Mouse (Mus musculus): ENCODE data around the gene Gm17581. TPM values are rescaled to one million over a fixed set of nuclear protein-coding genes. Genes with fewer than 3 reads are reported as not detected.
"Not testable (repeated sequence)": the region's sequence is repeated elsewhere in the genome, so short reads cannot be mapped to it uniquely, and the experiment has no call there.

Gene Gm17581
- total RNA-seq, 2 experiments from 2014 or later, result not detected

DNA sequence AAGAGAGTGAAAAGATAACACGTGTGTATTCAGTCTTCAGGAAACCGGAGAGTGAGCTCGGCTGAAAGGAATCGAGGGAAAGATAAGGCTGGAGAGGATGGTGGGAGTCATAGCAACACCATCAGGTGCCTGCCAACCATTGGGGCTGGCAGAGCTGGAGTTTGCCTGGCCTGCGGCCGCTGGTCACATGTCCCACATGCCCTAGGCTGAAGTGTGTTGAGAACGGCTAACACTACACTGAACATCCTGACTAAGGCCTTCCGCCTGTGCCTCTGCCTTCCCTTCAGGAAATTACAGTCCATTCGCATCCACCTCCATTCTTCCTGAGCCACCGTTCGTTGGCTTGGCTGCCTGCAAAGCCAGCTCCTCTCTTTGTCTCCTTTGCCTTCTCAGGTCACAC lies 6.5 kb upstream of the Gm17581 start:
- peak; percentile 35 to 54 for DNase-seq
- intact Hi-C loops (cut with DNase I), result no loop called here

DNA sequence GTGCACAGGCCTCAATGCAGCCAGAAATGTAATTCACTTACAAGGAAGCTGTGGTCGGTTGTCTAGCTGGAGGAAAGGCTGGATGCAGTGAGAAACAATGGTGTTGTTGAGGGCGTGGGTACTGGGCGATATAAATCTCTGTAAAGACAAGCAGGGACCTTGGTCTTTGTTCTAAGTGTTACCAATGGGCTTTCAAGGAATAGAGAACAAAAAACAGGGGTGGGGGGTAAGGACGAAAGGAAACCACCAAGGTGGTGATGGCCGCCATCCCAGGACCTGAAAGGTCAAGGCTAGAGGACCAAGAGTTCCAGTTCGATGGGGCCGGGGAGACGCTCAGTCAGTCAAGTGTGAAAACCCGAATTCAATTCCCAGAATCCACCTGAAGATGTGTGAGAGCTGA lies 2.1 kb upstream of the Gm17581 start:
- no peak for DNase-seq
- intact Hi-C loops (cut with DNase I), result no loop called here

DNA sequence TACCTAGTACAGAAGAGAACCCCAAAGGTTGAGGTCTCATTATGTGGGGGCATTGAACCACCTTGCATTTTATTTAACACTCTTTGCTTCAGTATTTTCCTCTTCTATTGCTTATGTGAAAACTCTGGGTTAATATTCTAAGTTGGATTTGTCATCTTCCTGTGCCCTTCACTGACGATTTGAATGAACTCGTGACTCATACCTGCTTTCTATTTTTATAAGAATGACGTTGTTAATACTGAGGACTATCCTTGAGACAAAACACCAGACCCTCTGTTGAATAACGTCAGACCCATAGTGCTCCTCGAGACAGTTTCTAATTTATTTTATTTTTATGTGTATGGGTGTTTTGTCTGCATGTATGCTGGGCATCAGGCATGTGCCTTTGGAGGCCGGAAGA lies 1.3 kb upstream of the Gm17581 start:
- no peak for DNase-seq
- intact Hi-C loops (cut with DNase I), result no loop called here

DNA sequence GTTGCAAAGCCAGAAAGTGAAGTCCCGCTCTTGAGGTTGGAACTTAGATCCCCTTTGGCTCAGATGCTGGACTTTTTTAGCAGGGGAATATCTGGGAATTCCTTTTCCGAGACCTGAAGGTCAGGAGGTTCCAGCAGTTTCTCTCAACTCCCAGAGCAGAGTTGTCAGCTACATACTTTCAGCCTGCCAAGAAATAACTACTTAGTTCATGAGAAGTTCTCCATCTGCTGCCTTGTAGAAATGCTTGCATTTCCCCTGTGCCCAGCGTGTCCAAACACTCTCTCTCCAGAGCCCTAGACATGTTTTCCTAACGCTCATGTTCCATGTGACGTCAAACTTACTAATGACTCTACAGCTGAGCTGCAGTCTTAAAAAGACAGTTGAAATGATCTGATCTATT lies 586 bp downstream of the Gm17581 start:
- peak; percentile 12 to 18 for DNase-seq
- intact Hi-C loops (cut with DNase I), result no loop called here

DNA sequence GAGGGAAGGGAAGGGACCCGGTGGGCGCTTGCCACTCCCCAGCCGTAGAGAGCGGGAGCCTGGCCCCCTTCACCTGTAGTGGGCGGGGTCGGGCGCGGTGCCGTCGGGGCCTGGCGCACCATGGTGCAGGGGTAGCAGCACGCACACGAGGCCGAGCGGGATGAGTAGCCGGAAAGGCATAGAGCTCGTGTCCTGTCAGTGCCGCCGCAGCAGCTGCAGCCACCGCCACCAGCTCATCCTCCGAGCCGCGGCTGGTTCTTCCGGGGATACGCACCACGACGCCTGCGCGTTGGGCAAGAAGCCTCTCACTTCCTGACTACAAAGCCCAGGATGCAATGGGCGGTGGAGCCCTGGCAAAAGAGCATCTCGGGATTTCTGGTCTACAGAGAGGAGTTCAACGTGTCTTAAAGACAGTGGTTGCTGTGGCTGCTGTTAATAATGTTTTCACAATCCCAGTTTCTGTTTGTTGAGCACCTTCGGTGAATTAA lies 6.5 kb downstream of the Gm17581 start, which contains the start of gene Edem2:
TSS of gene Edem2 (minus strand) at position 318 of the 488 bp plus-strand sequence.
- intact Hi-C loops (cut with DNase I), result no loop called here
- peak; percentile 94 to 96 for DNase-seq

DNA sequence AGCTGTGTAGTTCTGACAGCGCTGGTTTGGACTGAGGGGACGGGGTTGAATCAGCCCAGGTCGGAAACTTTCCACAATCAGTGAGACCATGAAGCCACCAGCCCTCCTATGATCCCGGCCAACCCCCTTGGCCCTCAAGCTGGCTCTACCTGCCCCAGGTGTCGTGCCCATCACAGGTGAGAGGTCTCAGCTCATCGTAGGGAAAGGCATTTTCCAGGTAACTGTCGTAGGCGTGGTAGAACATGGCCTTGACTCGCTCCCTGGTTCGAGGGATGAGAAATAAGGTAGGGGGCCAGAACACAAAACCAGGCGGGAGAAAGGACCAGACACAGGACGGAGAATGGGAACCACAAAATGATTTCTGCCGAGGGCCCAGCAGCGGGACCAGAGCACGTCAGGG lies 6.9 kb downstream of the Gm17581 start:
- DNase-seq, result no peak

DNA sequence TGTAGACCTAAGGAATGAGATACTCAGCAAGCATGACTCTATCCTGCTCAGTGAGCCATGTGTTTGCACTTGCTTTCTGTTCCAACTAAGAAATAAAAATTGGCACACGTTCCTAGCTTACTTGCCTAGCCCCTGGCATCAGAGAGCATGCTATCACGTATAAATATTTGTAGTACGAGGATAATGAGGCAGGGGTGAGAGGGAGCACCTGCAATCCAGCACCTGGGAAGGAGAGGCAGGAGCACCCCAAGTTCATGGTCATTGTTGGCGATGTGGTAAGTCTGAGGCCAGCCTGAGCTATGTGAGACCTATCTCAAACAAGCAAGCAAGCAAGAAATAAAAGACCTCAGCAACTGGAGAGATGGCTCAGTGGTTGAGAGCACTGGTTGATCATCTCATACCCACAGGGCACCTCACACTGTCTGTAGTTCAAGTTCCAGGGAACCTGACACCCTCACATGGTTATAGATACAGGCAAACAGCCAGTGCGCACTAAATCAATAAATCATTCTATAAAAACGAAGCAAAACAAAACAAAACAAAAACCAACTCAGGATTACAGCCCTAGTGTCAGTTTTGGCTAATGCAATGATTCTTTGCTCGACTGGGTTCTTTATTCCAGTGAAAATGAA lies 7.8 kb downstream of the Gm17581 start:
- intact Hi-C loops (cut with DNase I), result no loop called here
- DNase-seq, result no peak

More for the DNA sequence above, 6.9 kb downstream of the Gm17581 start:
- intact Hi-C loops (cut with DNase I), result no loop called here

DNA sequence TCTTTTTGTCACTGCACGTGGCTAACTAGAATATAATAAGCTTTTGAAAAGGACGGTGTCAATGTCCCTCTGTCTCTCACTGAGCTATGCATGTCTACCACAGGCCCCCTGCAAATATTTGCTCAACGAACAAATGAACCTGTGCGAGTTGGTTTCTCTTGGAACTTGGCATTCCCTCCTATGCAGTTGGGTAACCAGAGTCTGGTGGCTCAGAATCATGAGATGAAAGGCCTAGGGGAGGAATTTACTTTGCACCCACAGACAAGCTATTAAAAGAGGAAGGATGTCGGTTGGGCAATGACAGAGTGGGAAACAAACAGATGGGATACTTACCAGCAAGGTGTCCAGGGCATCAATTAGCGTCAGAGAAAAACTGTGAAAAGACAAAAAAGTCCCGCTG lies 9.4 kb downstream of the Gm17581 start:
- DNase-seq, result no peak
- intact Hi-C loops (cut with DNase I), result no loop called here

DNA sequence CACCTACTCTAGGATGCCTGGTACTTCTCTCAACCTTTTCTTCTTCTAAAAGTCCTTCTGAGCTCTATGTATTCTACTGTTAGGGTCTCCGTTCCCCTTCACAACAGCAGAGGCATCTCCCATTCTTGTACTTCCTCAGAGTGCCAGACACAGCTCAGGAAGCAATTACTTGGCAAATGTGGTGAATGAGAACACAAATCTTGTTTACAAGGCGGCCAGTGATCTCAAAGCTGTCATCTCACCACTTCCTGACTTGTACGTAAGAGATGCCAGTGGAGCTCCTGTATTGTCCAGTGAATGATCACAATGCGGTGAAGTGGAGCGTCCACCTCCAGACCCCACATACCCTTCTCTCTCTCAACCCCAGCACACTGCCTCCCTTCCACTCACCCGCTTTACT lies 11.1 kb downstream of the Gm17581 start:
- intact Hi-C loops (cut with DNase I), result no loop called here
- DNase-seq, result no peak

DNA sequence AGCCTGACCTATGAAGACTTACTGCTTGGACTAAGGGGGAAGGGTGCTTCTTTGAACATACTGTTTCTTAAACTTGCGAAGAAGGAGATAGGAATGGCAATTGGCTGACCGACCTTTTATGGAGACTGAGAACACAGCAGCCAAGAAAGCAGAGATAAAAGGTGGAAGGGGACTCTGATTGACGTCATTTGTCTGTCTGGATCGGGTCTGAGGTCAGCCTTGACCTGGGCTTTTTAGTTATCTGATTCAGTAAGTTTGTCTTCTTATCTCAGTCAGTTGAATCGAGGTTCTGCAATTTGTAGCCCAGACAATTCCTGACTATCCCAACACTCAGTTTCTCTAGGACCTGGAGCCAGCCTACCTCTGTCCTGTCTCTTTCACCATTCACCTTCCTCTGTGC lies 11.6 kb downstream of the Gm17581 start:
- DNase-seq, result no peak

DNA sequence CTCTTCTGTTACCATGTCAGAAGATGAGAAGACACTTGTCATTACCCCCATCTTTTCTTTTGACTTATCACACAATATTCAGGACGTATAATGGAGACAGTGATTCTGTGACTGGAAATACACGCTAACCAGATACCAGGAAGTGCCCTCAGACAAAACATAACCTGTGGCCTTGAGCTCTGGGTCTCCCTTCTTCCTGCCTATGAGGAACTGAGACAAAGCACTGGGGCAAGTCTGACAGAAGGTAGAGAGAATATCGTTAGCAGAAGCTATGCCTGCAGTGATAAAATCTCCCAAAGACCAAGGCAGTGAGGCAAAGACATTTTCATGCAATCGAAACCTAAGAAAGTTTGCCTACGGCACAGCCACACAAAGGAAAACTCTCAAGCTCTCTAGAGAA lies 15.1 kb downstream of the Gm17581 start:
- intact Hi-C loops (cut with DNase I), result no loop called here
- no peak for DNase-seq

More for the DNA sequence above, 11.6 kb downstream of the Gm17581 start:
- intact Hi-C loops (cut with DNase I), result no loop called here

DNA sequence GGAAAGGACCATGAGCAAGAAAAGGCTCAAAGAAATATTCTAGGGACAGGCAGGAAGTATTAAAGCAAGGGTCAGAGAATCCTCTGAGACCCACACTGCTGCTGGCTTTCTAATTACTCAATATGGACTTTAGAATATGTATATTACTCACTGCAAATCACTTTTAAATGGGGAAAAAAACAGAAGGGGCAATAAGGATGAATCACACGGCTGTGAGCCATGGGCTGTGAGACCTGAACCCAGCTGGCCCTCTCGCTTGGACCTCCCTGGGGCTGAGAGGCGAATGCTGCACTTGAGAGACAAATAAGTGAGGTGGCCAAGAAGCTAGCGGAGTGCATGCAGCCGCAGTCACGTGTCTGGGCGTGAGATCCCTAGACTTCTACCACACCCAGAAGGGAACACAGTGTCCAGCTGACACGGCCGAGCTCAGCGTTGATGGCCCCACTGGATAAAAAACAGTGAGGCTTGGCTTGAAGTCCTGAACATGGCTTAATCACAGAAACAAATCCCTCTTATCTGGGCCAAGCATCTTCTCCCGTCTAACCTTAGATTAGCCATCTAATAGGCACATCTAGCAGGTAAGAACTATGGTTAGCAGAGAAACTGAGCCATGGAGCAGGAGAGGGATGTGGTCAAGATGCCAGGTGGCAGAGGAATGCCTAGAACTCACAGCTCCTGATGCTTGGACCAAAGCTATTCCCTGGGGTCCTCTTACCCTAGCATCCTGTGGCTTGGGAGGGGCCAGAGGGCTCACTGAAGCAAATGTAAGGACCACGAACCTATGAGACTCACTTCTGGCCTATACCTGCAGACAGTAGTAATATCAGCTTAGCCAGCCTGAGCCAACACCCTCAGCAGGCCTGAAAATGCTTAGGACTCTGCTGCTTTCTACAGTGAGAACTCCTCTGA lies 18.3 kb downstream of the Gm17581 start:
- intact Hi-C loops (cut with DNase I), result no loop called here
- DNase-seq, result peak; percentile 9 to 13

DNA sequence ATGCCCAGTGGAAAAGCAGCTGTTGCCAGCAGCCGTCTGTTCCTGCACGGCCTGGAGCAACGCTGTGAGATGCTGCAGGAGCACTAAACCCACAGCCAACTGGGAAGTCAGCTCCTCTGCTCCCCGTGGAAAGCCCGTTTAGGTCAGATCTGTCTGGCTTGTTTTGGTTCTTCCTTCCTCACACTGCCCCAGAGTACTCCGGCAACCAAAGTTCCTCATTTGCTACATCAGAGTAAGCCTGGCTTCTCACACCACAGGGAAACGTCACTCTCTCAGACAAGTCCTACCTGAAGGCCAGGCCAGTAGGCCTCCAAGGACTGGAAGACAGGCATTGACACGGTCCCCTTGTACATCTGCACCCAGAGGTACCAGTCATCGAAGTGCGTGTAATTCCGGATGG lies 25.1 kb downstream of the Gm17581 start:
- intact Hi-C loops (cut with DNase I), result no loop called here
- no peak for DNase-seq

DNA sequence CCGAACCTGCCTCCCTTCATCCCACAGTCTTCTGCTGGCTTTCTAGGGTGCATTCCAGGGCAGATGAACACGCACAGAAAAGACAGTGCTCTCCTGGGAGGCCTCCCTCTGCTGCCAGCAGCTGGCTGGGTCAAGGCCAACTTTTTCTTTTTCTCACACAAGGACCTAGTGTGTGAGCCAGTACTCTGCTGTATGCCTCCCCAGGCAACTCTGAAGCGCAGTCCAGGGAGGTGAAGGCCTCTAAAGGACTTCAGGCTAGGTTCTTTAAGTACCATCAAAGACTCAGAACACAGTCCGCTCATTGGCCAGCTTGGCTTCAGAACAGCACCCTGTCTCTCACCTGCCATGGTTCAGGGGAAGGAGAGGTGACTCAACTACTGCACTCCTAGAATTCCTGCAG lies 28.4 kb downstream of the Gm17581 start:
- intact Hi-C loops (cut with DNase I), result no loop called here
- DNase-seq, result peak; percentile 60 to 66

DNA sequence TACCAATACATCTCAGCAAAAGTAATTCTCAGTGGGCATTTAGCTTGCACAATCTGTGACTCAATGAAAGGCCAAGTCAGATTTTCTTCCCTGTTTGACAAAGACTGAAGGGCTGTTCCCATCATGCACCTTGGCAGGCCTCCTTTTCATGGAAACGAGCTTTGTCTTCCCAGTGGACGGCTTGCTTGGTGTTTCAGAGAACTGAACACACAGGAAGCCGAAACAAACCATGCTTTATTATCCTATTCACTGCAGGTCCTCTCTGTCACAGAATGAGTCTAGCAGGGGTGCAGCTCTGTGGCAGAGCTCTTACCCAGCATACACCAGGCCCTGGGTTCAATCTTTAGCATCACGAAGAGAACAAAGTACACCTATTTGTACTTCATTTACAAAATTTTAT lies 32.0 kb downstream of the Gm17581 start:
- intact Hi-C loops (cut with DNase I), result no loop called here
- DNase-seq, result no peak

DNA sequence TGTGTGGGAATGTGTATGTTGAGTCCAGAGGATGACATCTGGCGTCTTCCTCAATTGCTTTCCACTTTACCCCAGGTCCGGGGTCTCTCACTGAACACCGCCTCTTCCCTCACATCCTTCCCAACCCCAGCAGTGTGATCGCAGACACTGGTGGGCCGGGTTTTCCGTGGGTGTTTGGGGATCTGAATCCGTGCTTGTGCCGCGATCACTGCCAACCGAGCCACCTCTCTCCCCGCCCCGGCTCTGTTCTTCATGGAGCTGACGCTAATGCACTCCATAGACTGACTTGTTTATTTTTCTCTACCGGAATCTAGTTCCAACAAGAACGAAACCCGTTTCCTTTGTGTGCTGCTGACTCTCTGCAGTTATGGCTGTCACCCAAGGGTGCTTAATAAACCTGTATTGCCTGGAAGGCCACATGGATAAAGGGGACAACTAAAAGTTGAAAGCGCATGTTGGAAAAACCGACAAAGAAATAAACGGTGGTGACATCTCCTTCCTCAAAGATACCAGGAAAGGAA lies 34.2 kb downstream of the Gm17581 start:
- intact Hi-C loops (cut with DNase I), result no loop called here
- no peak for DNase-seq

DNA sequence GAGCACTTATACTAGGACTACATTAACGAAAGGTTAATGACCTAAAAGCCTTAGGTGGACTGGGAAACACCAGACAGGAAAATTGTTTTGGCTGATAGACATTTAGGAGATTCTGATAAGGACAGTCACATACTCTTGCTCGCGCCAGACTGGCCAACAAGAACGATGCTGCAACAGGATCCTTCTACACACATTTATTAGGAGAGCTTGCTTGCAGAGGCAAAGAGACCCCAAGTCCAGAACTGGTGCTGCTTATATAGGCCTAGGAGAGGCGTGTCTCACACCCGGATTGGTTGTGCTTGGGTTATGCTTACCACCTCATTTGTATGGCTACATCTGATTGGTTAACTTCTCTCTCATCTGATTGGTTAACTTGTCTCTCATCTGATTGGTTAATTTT lies 37.2 kb downstream of the Gm17581 start:
- not testable (repeated sequence) for DNase-seq
- intact Hi-C loops (cut with DNase I), result loop anchor here (5.0 kb wide), 1 partner anchor 114 kb away; no protein-coding TSS in a partner anchor

DNA sequence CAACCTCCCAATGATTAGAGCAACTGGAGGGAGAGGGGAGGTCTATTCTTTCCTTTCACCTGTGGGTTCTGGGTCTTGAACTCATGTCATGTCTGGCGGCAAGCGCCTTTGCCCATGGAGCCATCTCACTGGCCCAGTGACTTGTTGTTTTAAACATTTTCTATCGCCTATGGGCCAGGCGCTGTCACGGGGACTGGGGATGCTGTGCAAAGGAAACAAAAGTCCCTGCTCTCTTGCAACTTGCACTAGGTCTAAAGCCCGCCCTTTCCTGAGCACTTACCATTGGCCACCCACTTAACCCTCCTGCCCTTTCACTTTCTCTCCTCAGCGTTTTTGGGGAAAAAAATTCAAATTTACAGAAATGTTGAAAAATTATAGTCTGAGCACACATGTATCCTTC lies 38.8 kb downstream of the Gm17581 start:
- DNase-seq, result no peak
- intact Hi-C loops (cut with DNase I), result loop anchor here (1.0 to 5.0 kb wide), 2 partner anchors 68 to 115 kb away; no protein-coding TSS in a partner anchor

DNA sequence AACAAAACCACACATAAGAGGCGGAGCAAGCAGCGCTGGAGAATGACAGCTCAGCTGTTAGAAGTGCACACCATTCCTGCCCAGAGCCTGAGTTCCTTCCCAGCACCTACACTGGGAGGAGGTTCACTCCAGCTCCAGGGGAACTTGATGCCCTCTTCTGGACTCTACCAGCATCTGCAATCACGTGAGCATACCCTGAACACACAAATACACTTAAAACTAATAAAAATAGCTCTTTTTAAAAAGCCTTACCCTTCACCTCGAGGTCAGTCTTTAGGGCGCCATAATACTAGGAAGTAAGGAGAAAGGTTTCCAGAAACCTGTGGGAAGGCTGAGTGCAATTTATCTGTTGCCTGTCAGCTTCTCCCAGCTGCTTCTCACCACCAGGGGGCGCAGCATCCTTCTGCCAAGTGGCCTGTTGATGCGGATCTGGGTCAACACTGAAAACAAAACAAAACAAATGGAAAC lies 39.5 kb downstream of the Gm17581 start:
- intact Hi-C loops (cut with DNase I), result loop anchor here (1.0 to 5.0 kb wide), 2 partner anchors 69 to 116 kb away; no protein-coding TSS in a partner anchor

DNA sequence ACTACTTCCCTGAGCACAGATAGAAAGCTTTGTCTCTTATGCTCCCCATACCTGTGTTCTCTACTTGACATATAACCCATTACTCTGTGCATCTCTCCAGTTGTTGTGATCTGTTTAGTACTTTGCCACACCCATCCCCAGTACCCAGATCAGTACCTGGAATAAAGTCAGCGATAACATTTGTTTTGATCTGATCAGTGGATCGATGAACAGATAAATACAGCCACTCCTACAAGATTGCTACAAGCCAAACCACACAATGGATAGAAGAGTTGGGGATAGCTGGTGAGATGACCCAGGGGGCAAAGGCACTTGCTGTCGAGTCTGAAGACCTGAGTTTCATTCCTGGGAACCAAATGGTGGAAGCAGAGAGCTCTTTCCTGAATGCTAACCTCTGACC lies 40.4 kb downstream of the Gm17581 start:
- intact Hi-C loops (cut with DNase I), result loop anchor here (5.0 kb wide), 1 partner anchor 117 kb away; no protein-coding TSS in a partner anchor
- DNase-seq, result no peak

More for the DNA sequence above, 39.5 kb downstream of the Gm17581 start:
- DNase-seq, result peak; percentile 88 to 94

DNA sequence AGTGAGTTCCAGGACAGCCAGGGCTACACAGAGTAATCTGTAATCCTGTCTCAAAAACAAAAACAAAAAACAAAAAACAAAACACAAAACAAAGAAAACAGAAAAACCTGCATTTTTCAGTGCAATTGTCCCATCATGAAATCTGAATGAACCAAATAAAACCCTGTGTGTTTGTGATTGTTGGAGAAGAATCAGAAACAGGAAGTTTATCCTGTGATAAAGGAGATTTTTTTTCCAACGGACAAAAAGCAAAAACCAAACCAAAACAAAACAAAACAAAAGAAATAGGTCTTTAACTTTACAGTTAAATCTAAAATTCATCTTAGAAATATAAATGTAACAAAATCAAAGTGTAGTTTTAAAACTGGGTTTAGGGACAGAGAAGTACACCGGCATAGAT lies 41.1 kb downstream of the Gm17581 start:
- no peak for DNase-seq
- intact Hi-C loops (cut with DNase I), result no loop called here
